Mouse (Mus musculus) ovary, postnatal 10 days (tissue): ENCODE results near the gene Zfx.

Experiments used
- DNase-seq: peaks from one replicate; pipeline ENCODE4 v3.0.0; 2022; ENCODE audit warnings: low spot score

Gene Zfx

GRCm38 (mm10) chrX:94060751-94061150, 62.8 kb downstream of the Zfx start:
- no peak for DNase-seq

GRCm38 (mm10) chrX:94058748-94059147, 64.8 kb downstream of the Zfx start:
- DNase-seq, result no peak

- DNase-seq, result no peak
Measured at GRCm38 (mm10) chrX:94049048-94049447, 74.5 kb downstream of the Zfx start.

GRCm38 (mm10) chrX:94048048-94048447, 75.5 kb downstream of the Zfx start:
- no peak for DNase-seq

GRCm38 (mm10) chrX:94047381-94047780, 76.1 kb downstream of the Zfx start:
- DNase-seq, result no peak

- DNase-seq, result no peak
Measured at GRCm38 (mm10) chrX:94032937-94033336, 90.6 kb downstream of the Zfx start.

GRCm38 (mm10) chrX:94030081-94030480, 93.4 kb downstream of the Zfx start:
- no peak for DNase-seq
